Mouse (Mus musculus): ENCODE measurements around the gene Mmp11. TPM values are rescaled to one million over a fixed set of nuclear protein-coding genes. Genes with fewer than 3 reads are reported as not detected.

Gene Mmp11
- total RNA-seq, 2 experiments from 2014 or later, result 2.5 to 2.8 TPM

DNA sequence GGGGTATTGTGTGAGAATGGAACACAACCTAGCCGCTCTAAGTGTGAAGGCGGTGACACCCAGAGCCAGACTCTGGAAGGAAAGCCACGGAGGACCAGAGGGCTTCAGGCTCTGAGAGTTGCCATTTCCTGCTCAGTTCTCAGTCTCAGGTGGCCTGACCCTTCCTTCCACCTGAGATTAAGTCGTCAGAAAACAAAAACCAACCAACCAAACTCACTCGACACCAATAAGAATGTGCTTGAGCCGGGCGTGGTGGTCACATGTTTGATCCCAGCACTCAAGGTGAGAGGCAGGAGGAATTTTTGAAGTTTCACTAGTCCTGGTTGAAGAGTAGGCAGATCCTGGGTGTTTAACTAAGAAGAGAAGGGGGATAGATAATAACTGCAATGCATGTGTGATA is 9.6 kb upstream of the Mmp11 start:
- no peak for TF ChIP-seq CTCF (IDR thresholded peaks at IDR 0.05)
- H3K4me3 ChIP-seq, result no peak overlapping the region
- intact Hi-C loops (cut with DNase I), result no loop called here
- no peak for DNase-seq
- H3K27ac ChIP-seq, result no peak overlapping the region

DNA sequence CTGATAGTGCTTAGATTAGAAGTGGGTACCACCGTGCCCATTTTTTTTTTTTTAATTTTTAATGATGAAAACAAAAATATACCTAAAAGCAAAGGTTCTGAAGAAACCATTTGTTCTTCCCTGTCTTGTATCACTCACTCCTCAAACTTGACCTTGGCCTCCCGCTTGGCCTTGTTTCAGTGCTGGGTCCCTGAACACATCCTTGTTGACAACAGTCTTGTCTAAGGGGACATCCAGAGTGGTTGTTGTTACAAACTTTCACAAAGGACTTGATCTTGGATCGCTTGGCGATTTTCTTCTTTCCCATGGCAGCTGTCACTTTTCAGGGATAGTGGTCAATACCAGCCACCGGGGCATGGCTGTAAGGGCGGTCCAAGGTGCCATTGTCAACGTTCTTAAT is 8.9 kb upstream of the Mmp11 start:
- Histone ChIP-seq H3K27ac (no peak overlapping the region), H3K4me3 (no peak overlapping the region)
- DNase-seq, result no peak
- TF ChIP-seq CTCF (IDR thresholded peaks at IDR 0.05), result no peak
- intact Hi-C loops (cut with DNase I), result no loop called here

DNA sequence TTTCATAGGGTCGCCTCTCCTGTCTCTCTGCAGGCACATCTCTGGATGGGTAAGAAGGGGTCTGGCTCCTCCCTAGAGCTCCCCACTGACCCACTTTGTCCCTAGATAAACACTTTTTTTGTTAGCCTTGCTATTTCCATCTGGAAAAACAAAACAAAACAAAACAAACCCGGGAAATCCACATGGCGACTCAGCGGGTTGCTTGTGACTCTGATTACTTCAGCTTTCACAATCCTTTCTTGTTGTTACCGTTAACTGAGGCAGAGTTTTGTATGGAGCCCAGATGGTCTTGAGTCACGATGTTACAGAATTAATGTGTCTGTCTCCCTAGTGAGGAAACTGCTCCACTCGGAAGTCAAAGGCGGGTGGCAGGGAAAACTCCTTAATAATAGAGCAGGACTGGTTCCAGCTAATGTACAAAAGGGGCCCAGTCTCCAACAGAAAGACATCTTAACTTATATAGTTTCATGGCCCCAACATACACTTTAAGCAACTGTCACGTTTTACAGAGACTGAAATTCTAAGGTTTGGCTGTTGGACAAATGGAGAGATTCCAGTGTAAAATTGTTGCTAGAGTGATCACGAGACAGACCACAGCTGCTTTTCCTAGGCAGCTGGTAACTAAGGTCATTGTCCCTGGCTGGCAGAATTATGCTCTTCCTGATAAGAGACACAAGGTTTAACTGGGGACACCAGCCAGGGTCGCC is 7.9 kb upstream of the Mmp11 start:
- H3K27ac ChIP-seq, result peak overlapping the region; percentile 58
- no peak overlapping the region; the same call in 1 of the 2 replicates for H3K4me3 ChIP-seq
- intact Hi-C loops (cut with DNase I), result no loop called here
- no peak for TF ChIP-seq CTCF (IDR thresholded peaks at IDR 0.05)
- DNase-seq, result no peak

DNA sequence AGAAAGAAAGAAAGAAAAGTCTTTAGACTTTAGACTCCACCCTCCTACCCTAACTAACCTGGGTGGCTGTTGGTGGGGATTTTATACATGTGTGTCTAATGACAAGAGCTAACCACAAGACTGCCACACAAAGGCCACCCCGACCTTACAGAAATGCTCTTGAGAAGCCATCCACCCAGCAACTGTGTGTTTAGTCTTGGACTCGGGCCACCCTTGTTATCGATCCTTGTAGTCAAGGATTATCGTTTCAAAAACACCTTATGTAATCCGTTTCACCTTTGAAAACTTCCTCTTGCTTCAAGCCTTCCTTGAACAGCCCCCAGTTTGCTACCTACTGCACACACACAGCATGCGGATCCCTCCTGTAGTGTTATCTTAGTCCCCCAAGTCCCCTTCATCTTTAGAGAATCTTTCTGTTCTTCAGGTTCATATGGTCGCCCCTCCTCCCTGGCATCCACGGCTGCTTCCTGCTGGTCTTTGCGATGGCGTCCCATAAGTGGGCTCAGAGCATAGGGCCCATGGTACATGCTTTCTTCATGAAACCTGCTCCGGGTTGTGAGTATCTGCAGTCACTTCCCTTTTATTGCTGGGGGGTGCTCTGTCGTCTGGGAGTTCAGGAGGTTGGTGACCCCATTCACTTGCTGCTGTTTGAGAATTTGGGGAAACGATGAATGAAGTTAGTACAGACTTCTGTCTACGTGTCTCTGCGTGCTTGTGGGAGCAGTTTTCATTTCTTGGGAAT is 6.6 kb upstream of the Mmp11 start, which contains the start of gene Vpreb3:
Gene Vpreb3 (plus strand): TSS at position 322 of the 742 bp plus-strand sequence.
- intact Hi-C loops (cut with DNase I), result no loop called here
- Histone ChIP-seq H3K27ac (peak within 1 kb of the TSS; percentile 58), H3K4me3 (no peak within 1 kb of the TSS)
- no peak for TF ChIP-seq CTCF (IDR thresholded peaks at IDR 0.05)
- DNase-seq, result no peak

DNA sequence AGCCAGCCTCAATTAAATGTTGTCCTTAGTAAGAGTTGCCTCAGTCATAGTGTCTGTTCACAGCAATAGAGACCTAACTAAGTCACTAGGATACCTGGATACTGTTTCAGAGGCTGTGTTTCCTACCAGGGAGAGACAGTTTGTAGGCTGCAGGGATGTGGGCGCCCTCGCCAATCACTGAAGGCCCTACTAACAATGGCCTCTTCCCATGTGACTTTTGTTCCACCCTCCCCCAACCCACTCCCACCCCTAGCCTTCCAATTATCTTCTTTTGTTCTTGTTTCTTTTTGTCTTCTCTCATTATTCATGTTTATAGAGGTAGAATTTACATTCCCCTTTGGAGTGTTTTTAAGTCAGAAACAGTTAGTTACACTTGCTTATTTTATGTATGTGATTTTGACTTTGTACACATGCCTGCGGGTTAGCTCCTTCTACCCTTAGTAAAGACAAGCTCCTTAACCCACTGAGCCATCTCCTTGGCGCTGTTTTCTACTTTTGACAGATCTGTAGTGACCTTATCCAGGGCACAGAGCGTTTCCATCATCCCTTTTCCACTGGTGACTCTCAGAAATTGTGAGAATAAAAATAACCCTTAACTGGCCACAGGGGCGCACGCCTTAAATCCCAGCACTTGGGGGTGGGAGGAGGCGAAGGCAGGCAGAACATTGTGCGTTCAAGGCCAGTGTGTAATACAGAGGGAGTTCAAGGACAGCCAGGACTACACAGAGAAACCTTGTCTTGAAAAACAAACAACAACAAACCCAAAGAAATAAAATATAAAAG is 4.9 kb upstream of the Mmp11 start:
- no peak overlapping the region for H3K4me3 ChIP-seq
- intact Hi-C loops (cut with DNase I), result no loop called here
- TF ChIP-seq CTCF (IDR thresholded peaks at IDR 0.05), result no peak
- H3K27ac ChIP-seq, result no peak overlapping the region
- DNase-seq, result no peak

DNA sequence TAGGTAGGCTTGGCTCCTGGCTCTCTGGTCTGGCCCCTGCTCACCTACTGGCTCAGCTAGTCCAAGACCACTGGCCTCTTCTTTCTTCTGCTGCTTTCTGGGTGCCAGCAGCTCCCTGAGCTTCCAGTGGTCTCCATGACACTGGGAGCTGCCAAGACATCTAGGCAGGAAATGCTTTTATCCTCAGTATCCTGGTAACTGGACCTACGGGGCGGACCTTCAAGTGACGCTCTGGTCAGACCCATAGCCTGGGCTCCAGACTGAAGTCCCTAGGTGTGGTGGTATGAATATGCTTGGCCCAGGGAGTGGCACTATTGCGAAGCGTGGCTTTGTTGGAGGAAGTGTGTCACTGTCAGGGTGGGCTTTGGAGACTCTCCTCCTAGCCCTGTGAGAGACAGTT is 4.2 kb upstream of the Mmp11 start, which contains the start of gene Gm867:
Gene Gm867 (minus strand): TSS at position 153 of the 400 bp plus-strand sequence.
- no peak for DNase-seq
- H3K4me3 ChIP-seq, result no peak within 1 kb of the TSS
- intact Hi-C loops (cut with DNase I), result no loop called here
- TF ChIP-seq CTCF (IDR thresholded peaks at IDR 0.05), result no peak
- no peak within 1 kb of the TSS; the same call in 1 of the 2 replicates for H3K27ac ChIP-seq

DNA sequence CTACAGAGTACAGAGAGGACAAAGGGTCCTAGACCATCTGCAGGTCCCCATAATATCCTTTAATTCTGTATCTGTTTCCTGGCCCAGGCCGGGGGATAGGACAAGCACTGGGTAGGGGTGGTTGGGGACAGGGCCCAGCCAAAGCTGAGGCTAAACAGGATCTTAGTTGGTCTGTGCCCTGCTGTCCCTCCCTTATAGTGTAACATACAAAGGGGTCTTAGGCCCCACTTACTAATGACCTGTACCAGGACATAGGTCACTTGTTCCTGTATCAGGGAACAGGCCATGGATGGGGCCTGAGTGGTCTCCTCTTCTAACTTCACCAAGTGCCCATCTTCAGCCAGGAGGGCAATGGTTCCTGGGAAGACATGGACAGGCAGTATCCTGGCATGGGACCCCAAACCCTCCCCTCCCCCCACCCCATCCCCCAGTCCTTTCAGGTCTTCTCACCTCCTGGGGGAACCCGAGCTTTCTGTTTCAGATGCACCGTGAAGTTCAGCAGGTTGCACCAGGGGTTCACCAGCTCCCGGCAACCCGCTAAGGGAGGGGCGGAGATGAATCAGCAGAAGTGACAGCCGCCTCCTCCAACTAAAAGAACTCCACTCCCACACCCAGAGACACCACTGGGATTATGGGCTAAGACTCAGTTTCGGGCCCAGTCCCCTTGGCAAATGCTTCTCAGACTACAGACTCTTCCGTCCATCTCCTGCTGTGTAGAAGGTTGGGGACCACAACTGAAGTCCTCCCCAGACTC is 3.4 kb upstream of the Mmp11 start:
- TF ChIP-seq CTCF (IDR thresholded peaks at IDR 0.05), result no peak
- intact Hi-C loops (cut with DNase I), result loop anchor here (5.0 kb wide), 1 partner anchor 42 kb away; no protein-coding TSS in a partner anchor
- Histone ChIP-seq H3K27ac (peak overlapping the region; percentile 7; the same call in 1 of the 2 replicates), H3K4me3 (no peak overlapping the region)
- no peak for DNase-seq

DNA sequence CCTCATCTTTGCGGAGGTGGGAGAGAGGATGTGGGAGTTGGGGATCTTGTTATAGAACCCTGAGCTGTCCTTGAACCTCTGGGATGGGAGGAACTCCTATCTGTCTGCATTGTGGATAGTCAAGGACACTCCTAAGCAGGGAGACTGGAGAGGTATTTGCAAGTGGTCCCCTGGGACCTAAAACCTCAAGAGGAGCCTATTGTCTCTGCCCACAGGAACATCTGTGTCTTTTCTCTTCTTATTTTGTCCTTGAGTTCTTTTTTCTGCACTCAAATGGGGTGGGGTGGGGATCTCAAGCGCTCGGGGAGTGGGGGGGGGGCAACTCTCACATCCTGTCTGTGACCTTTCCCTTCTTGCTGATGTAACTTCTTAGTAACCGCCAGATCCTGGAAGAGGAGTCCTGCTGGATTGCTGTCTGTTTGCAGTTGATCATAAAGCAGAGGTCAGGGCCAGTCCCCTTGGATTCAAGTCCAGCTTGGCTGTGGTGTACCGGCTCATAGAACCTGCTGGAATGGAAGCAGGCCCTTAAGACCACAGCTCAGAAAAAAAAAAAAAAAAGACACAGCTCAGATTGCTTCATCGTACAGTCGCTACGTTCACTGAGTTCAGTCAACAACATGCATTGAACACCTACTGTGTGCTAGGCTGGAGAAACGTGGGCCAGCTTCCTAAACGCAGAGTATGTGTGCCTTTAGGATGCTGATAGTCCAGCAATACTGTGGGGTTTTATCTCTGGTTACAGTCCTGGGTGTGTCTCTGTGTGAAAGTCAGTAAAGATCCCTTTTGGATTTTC is 1.8 kb upstream of the Mmp11 start:
- intact Hi-C loops (cut with DNase I), result loop anchor here (5.0 kb wide), 1 partner anchor 41 kb away; no protein-coding TSS in a partner anchor
- Histone ChIP-seq H3K4me3 (peak overlapping the region; percentile 81), H3K27ac (peak overlapping the region; percentile 99)
- peak; percentile 57 for DNase-seq
- TF ChIP-seq CTCF (IDR thresholded peaks at IDR 0.05), result no peak

DNA sequence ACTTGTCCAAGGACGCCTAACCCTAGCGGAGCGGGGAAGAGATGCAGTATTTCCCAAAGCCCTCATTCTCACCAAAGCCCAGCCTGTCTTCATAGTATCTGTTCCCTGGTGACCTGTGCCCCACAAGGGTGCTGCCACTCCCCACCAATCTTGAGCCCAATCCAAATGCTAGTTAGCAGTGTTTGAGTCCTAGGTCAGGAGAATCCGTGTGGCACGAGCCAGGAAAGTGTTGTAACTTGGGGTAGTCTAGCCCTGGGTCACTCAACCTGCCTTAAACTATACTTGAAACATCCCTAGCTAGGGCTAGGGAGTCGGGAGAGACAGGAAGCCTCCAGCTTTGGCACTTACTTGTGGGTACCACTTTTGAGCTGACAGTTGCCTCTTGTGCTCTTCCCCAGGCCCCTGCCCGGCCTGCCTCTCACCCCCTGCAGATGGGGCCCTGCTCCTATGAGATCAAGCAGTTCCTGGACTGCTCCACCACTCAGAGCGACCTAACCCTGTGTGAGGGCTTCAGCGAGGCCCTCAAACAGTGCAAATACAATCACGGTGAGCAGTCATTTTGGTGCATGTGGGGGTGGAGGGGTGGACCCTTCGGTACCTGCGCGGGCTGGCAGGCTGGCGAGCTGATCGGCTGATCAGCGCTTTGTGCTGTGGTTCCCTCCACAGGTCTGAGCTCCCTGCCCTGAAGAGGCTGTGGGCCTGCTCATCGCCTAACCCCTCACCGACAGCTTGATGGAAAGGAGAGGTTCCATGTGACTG is 792 bp upstream of the Mmp11 start:
- intact Hi-C loops (cut with DNase I), result loop anchor here (5.0 kb wide), 1 partner anchor 40 kb away; no protein-coding TSS in a partner anchor
- peak overlapping the region; percentile 81 for H3K4me3 ChIP-seq
- no peak for TF ChIP-seq CTCF (IDR thresholded peaks at IDR 0.05)
- peak; percentile 51 for DNase-seq
- peak overlapping the region; percentile 99 for H3K27ac ChIP-seq

DNA sequence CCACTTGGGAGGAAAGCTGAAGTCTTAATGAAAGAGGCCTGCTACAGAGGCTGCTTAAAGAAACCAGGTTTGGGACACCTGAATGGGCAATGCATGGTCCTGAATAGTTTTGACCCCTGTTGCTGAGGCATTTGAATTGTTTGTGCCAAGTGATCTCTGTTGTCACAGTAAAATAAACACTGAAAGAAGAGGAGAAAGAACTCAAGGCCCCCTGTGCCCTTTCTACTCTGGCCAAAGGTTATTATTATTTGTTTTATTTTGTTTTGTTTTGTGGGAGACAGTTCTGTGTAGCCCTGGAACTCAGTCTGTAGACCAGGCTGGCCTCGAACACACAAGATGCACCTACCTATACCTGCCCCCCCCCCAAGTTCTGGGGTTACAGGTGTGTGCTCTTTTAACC is 1.3 kb downstream of the Mmp11 start:
- intact Hi-C loops (cut with DNase I), result loop anchor here (5.0 kb wide), 1 partner anchor 38 kb away; no protein-coding TSS in a partner anchor
- H3K27ac ChIP-seq, result peak overlapping the region; percentile 99
- H3K4me3 ChIP-seq, result peak overlapping the region; percentile 81
- no peak for DNase-seq
- no peak for TF ChIP-seq CTCF (IDR thresholded peaks at IDR 0.05)
